Mouse (Mus musculus): ENCODE data around the gene Snph. TPM values are rescaled to one million over a fixed set of nuclear protein-coding genes. Genes with fewer than 3 reads are reported as not detected.

Gene Snph
- total and polyA plus RNA-seq, 2 experiments from 2014 or later, result 24.5 to 90.5 TPM

GRCm38 (mm10) chr2:151549615-151550121 is 82.7 kb downstream of the Snph start:
- no peak overlapping the region for H3K27ac ChIP-seq
- ATAC-seq (no peak), DNase-seq (ENCODE audit: low spot score) (no peak)
- H3K4me2 ChIP-seq (ENCODE audit: low read depth, low read length), result no peak overlapping the region
- H3K4me1 ChIP-seq (ENCODE audit: insufficient read depth, low read length), result peaks cover 7% of the 10 kb centered on the region
- no peak overlapping the region for H3K9ac ChIP-seq (replicated peaks; ENCODE audit: low read length)
- TF ChIP-seq CTCF (IDR thresholded peaks at IDR 0.05; ENCODE audit: low read depth), result no peak
- H3K9me3 ChIP-seq (ENCODE audit: low read length), result no peaks in the 10 kb centered on the region
- no peaks in the 10 kb centered on the region for H3K27me3 ChIP-seq (ENCODE audit: insufficient read depth, low read length)
- H3K4me3 ChIP-seq (ENCODE audit: low read length), result no peak overlapping the region
- H3K36me3 ChIP-seq (ENCODE audit: insufficient read depth, low read length), result peaks cover 50% of the 10 kb centered on the region
- WGBS, result 86% methylated on average over 3 of the region's 3 CpGs

- DNase-seq (ENCODE audit: low spot score), result no peak
- Histone ChIP-seq H3K27me3 (ENCODE audit: insufficient read depth, low read length) (no peaks in the 10 kb centered on the region), H3K4me1 (ENCODE audit: insufficient read depth, low read length) (peaks cover 22% of the 10 kb centered on the region), H3K4me2 (ENCODE audit: low read depth, low read length) (no peak overlapping the region), H3K9me3 (ENCODE audit: low read length) (no peaks in the 10 kb centered on the region), H3K4me3 (ENCODE audit: low read length) (no peak overlapping the region), H3K27ac (no peak overlapping the region), H3K9ac (replicated peaks; ENCODE audit: low read length) (no peak overlapping the region), H3K36me3 (ENCODE audit: insufficient read depth, low read length) (peaks cover 37% of the 10 kb centered on the region)
- WGBS, result 92% methylated on average over 4 of the region's 4 CpGs
- ATAC-seq, result no peak
- TF ChIP-seq CTCF (IDR thresholded peaks at IDR 0.05; ENCODE audit: low read depth), result no peak
These were observed 85.8 kb downstream of the Snph start for GRCm38 (mm10) chr2:151546571-151546970.

GRCm38 (mm10) chr2:151544673-151545072 is 87.7 kb downstream of the Snph start:
- WGBS, result 49% methylated on average over 6 of the region's 6 CpGs
- Histone ChIP-seq H3K4me3 (ENCODE audit: low read length) (no peak overlapping the region), H3K27ac (no peak overlapping the region), H3K9me3 (ENCODE audit: low read length) (no peaks in the 10 kb centered on the region), H3K9ac (replicated peaks; ENCODE audit: low read length) (no peak overlapping the region), H3K27me3 (ENCODE audit: insufficient read depth, low read length) (no peaks in the 10 kb centered on the region), H3K4me2 (ENCODE audit: low read depth, low read length) (peak overlapping the region; percentile 90), H3K36me3 (ENCODE audit: insufficient read depth, low read length) (peaks cover 26% of the 10 kb centered on the region), H3K4me1 (ENCODE audit: insufficient read depth, low read length) (peaks cover 24% of the 10 kb centered on the region)
- no peak for DNase-seq (ENCODE audit: low spot score)
- ATAC-seq, result no peak
- TF ChIP-seq CTCF (IDR thresholded peaks at IDR 0.05; ENCODE audit: low read depth), result no peak

- Histone ChIP-seq H3K9me3 (ENCODE audit: low read length) (no peaks in the 10 kb centered on the region), H3K27me3 (ENCODE audit: insufficient read depth, low read length) (no peaks in the 10 kb centered on the region), H3K4me2 (ENCODE audit: low read depth, low read length) (peak overlapping the region; percentile 90), H3K4me3 (ENCODE audit: low read length) (peak overlapping the region; percentile 95), H3K36me3 (ENCODE audit: insufficient read depth, low read length) (peaks cover 26% of the 10 kb centered on the region), H3K9ac (replicated peaks; ENCODE audit: low read length) (peak overlapping the region; percentile 96), H3K27ac (peak overlapping the region; percentile 92), H3K4me1 (ENCODE audit: insufficient read depth, low read length) (peaks cover 24% of the 10 kb centered on the region)
- WGBS, result under 1% methylated on average over 21 of the region's 21 CpGs
- ATAC-seq (peak; percentile 28; the same call in 1 of the 2 replicates), DNase-seq (ENCODE audit: low spot score) (peak; percentile 61)
- no peak for TF ChIP-seq CTCF (IDR thresholded peaks at IDR 0.05; ENCODE audit: low read depth)
These were observed 89.1 kb downstream of the Snph start for GRCm38 (mm10) chr2:151543063-151543895.

- Histone ChIP-seq H3K9me3 (ENCODE audit: low read length) (no peaks in the 10 kb centered on the region), H3K9ac (replicated peaks; ENCODE audit: low read length) (peak within 1 kb of the TSS; percentile 96), H3K27ac (peak within 1 kb of the TSS; percentile 92), H3K4me2 (ENCODE audit: low read depth, low read length) (peak within 1 kb of the TSS; percentile 90), H3K36me3 (ENCODE audit: insufficient read depth, low read length) (peaks cover 24% of the 10 kb centered on the region), H3K4me3 (ENCODE audit: low read length) (peak within 1 kb of the TSS; percentile 95), H3K27me3 (ENCODE audit: insufficient read depth, low read length) (no peaks in the 10 kb centered on the region), H3K4me1 (ENCODE audit: insufficient read depth, low read length) (peaks cover 24% of the 10 kb centered on the region)
- peak; percentile 98 for DNase-seq (ENCODE audit: low spot score)
- no peak; the same call in 1 of the 2 replicates for TF ChIP-seq CTCF (IDR thresholded peaks at IDR 0.05; ENCODE audit: low read depth)
- under 1% methylated on average over 88 of the region's 93 CpGs for WGBS
- peak; percentile 98 for ATAC-seq
These were observed 89.9 kb downstream of the Snph start, which contains the start of gene Fkbp1a for GRCm38 (mm10) chr2:151542323-151543062. TSS of gene Fkbp1a (plus strand) at chr2:151542483.

Other genes with a start within 250 kb of the Snph start
- gene 4921509C19Rik, start 156.4 kb downstream of the Snph start, total RNA-seq (2014; rRNA removed), result not detected in 2 replicates
- not detected in 2 replicates for gene 4921509C19Rik, start 156.4 kb downstream of the Snph start, polyA plus RNA-seq (2015; fragmentation: Nextera tagmentation; extraction: Ambion mirVana)
- 87.3 and 115 TPM in 2 replicates for gene Nsfl1c, start 138.4 kb downstream of the Snph start, total RNA-seq (2014; rRNA removed)
- 233 and 237 TPM in 2 replicates for gene Nsfl1c, start 138.4 kb downstream of the Snph start, polyA plus RNA-seq (2015; fragmentation: Nextera tagmentation; extraction: Ambion mirVana)
- 64.5 and 72.1 TPM in 2 replicates for gene Fkbp1a, start 90.1 kb downstream of the Snph start, total RNA-seq (2014; rRNA removed)
- 624 and 631 TPM in 2 replicates for gene Fkbp1a, start 90.1 kb downstream of the Snph start, polyA plus RNA-seq (2015; fragmentation: Nextera tagmentation; extraction: Ambion mirVana)
- gene Sdcbp2, start 60.0 kb downstream of the Snph start, total RNA-seq (2014; rRNA removed), result 0.42 and 0.72 TPM in 2 replicates
- gene Sdcbp2, start 60.0 kb downstream of the Snph start, polyA plus RNA-seq (2015; fragmentation: Nextera tagmentation; extraction: Ambion mirVana), result 1.3 and 1.4 TPM in 2 replicates
- gene Rad21l, start 35.9 kb upstream of the Snph start, total RNA-seq (2014; rRNA removed), result 0.11 and 0.58 TPM in 2 replicates
- gene Rad21l, start 35.9 kb upstream of the Snph start, polyA plus RNA-seq (2015; fragmentation: Nextera tagmentation; extraction: Ambion mirVana), result 0.25 and 0.28 TPM in 2 replicates
- 27.3 and 35.8 TPM in 2 replicates for gene Tmem74b, start 69.4 kb upstream of the Snph start, total RNA-seq (2014; rRNA removed)
- 22.3 and 22.6 TPM in 2 replicates for gene Tmem74b, start 69.4 kb upstream of the Snph start, polyA plus RNA-seq (2015; fragmentation: Nextera tagmentation; extraction: Ambion mirVana)
- gene Psmf1, start 111.6 kb upstream of the Snph start, total RNA-seq (2014; rRNA removed), result 63.5 and 73.7 TPM in 2 replicates
- 68.6 and 69.1 TPM in 2 replicates for gene Psmf1, start 111.6 kb upstream of the Snph start, polyA plus RNA-seq (2015; fragmentation: Nextera tagmentation; extraction: Ambion mirVana)
- gene Rspo4, start 210.3 kb upstream of the Snph start, total RNA-seq (2014; rRNA removed), result 0.16 and 0.22 TPM in 2 replicates
- 0.33 and 0.51 TPM in 2 replicates for gene Rspo4, start 210.3 kb upstream of the Snph start, polyA plus RNA-seq (2015; fragmentation: Nextera tagmentation; extraction: Ambion mirVana)

Data from hindbrain, postnatal 0 days (tissue).